Mouse (Mus musculus): ENCODE data around the gene Fam20b. TPM values are rescaled to one million over a fixed set of nuclear protein-coding genes. Genes with fewer than 3 reads are reported as not detected.
"Not testable (repeated sequence)": the region's sequence is repeated elsewhere in the genome, so short reads cannot be mapped to it uniquely, and the experiment has no call there.

Fam20b gene
- total RNA-seq, 2 experiments from 2014 or later, result 47.9 to 58.3 TPM

DNA sequence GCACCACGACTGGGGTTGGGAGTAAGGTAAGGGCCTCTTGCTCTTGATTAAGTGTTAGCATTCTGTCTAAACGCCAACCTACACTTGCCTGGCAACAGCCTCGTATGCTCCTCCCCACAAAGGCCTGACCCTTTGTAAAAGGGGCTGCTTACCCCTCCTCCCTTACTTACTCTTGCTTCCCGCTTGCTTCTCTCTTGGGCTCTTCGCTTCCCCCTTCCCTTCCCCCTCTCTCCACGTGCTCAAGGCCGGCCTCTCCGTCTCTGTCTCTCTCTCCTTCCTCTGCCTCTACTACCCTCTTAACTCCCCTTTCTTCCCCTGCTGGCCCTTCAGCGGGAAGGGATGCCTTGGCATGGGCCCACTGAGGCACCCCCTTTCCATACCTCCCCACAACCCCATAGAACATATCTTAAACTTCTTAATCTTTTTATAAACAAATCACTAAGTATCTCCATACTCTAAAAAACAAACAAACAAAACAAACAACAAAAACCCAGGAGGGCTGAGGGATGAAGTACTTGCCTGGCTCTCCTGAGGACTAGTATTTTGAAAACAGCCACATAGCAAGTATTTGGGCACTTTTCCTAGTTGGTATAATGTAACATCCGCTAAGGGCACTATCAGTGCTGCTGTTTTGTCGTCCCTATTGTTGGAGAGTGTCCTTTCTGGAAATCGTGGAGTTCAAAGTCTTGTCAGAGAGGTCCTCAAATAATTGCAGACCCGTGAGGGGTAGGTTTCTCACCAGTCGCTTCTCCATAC, 46.0 kb downstream of the Fam20b start:
- peak in 1 of 2 experiments; percentile 39 for DNase-seq

DNA sequence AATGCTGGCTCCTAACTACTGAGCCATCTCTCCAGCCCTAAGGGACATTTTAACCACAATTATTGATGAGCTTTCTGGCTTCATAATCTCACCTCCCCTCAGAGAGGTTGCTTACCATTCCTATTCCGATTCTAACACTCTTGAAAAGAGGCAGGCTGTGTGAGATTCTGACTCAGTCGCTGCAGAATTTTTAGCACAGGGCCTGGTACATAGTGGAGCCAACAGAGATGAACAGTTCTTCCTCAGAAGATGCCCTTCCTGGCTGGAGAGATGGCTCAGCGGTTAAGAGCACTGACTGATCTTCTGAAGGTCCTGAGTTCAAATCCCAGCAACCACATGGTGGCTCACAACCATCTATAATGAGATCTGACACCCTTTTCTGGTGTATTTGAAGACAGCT, 47.0 kb downstream of the Fam20b start:
- DNase-seq, result no peak

DNA sequence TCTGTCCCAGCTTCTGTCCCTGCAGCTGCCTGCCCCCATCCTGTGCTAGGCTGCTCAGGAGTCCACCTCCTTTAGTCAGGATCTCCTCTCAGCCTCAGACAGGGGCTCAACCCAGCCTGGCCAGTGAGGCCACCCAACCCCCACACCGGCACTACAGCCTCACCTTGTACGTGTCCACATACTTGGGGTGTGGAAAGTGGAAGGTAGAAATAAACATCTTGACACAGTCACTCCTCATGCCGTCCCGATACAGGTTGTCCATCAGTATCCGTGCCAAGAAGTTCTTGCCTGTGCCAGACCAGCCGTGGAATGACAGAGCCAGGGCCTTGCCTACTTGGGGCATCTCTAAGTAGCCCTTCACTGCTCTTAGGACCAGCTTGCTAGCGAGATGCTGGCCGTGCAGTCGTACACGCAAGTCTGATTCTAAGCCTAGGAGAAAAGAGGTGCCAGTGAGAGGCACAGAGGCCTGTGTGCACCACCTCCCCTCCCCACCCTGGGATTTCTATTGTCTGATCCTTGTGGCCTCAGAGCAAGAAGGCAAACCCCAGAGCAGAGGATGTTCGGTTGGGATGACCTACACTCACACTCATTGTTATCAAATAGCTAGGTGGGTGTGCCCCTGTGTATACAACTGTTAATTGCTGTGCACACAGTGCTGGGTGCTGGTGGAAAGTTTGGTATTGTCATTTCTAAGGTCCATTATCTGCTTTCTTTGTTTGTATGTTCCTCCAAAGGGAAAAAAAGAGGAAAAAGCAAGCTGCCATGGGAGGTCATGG, 49.5 kb downstream of the Fam20b start:
- no peak for DNase-seq

DNA sequence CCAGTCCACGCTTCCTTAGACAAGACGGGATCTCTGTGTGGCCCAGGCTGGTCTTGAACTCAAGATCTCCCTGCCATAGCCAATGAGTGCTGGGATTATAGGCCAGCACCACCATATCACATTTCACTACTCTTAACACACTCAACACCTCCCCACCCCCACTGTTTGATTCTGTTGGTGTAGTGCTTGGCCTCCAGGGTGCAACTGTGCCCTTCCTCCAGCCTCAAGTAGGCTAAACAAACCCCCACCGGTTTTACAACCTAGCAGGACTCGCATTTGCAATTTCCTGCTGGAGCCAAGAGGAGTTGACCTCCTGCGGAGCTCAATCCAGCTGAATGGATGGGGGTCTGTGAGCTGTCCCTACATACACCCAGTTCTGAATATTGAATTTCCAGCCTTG, 50.3 kb downstream of the Fam20b start:
- DNase-seq, result no peak

DNA sequence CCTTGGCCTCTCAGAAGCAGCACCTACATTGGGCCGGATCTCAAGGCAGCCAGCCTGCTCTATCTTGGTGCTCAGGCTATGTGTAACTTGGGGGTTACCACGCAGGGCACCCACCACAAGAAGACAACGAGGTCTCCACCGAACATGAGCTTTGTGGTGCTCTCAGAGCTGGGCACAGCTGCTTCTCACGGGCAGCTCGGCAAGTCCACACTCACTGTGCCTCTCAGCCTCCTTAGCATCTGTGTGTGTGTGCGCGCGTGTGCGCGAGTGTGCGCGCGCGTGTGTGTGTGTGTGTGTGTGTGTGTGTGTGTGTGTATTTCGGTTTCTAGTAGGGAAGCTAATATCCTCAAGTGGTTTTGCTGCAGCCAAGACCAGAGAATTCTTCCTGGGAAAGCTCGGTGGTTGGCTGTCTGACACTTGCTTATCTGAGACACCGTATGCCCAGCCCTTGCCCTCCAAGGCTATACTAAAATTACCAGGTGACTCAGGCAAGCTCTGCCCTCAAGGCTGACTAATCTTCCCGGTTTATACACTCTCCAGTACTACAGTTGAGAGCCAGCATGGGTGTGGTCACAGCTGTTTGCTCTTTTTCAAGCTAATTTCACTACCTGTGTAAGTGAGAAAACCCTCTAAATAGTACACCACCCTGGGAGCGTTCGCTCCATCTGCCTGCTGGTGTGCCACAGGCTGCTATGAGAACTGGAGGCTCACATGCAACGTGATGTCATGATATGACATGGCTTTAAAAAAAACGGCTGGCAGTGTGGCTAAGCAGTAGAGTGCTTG, 51.6 kb downstream of the Fam20b start:
- DNase-seq, result peak; percentile 55 to 59

DNA sequence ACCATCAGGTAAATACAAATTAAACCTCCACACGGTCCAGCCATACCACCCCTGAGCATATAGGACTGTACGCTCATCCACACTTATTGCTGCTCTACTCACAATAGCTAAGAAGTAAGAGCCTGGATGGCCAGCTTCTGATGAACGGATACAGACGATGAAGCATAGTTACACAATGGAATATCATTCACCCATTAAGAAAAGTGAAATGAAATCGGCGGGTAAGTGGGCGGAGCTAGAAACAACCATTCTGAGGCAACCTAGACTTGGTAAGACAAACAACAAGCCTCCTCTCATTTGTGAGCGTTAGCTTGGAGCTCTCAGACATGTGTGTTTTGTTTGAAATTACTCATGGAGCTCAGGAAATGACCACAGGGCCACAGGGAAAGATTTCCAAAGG, 53.1 kb downstream of the Fam20b start:
- DNase-seq, result no peak

DNA sequence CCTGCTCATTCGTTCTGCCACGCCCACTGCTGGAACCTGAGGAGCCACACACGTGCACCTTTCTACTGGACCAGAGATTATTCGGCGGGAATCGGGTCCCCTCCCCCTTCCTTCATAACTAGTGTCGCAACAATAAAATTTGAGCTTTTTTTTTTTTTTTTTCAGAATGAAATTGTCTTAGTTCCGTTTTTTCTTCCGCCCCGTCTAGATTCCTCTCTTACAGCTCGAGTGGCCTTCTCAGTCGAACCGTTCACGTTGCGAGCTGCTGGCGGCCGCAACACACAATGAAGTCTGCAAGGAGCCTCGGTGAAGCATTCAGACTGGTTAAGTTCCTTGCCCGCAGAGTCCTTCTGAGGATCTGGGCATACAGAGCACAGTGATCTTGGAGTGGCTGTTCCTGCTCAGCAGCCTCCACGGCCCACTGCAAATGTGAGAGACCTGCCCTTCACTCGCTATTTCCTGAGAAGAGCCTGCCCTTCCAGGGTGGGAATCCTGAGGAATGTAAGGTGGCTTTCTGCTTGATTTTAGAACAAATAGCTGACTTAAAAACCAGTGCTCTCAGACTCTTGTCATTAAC, 58.1 kb downstream of the Fam20b start:
- not testable (repeated sequence) for DNase-seq

DNA sequence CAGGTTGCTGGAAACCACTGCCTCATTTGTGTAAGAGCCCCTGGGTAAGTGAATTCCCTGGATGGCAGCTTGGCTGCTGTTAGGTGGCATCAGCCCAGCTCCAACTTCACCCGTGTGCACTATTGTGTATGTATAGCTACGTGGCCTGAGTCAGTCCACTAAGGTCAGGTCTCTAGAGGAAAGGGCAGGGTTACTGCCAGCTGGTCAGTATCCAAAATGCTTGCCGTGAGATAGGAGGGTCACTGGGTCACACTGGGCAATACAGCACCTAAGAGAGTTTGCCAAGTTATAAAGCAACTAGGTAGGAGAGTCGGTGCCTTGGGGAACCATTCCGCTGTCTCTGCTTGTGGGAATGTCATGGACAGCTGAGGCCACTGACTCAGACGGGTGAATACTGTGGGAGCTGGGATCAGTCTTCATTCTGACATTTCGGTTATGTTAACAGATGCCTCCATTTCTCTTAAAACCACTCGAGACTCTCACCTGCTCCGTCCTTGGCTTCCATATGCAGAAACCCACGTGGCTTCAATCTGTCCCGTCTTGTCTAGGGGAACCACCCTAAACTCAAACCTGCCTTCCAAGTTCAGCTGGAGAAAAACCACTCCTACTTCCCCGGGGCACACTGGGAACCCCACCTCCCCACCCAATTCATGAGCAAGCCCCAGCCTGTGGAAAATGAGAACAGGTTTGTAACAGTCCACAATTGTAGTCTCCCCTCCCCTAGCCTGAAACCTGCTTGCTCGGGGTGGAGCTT, 58.8 kb downstream of the Fam20b start:
- DNase-seq, result peak; percentile 53 to 62

DNA sequence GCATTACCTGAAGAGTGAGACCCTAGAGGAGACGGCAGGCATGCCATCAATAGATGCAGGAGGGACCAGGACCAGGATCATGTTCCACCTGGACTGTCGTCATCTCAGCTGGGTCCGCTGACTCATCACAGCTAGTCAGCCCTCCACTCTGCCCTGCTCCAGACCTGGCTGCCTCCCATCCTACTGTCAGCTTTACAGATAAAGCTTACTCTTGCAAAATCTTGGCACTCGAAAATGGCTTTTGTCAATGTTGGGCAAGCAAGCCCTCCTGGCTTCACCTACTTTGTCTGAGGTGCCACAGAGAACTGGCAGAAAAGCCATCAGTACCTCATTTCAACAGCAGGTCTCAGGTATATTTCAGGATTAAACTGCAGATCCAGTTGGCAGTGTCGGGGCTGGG, 60.2 kb downstream of the Fam20b start:
- DNase-seq, result peak; percentile 61 to 71

DNA sequence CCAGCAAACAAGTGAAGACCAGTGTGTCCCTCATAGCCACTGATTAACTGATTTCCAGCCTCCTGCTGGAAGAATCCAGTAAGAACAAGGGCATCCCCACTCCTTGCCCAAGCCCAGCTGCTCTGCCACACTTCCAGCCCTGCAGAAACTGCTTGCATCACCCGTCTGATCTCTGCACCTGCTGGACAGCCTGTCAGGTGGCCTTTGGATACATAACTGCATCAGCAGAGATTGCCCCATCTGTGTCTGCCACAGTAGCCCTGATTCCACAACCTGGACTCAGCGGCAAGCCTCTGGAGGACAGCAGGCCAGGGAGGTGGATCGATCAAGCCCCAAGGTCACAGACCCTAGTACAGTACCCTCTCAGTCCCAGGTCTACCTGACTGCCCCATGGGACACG, 61.4 kb downstream of the Fam20b start:
- DNase-seq, result no peak

DNA sequence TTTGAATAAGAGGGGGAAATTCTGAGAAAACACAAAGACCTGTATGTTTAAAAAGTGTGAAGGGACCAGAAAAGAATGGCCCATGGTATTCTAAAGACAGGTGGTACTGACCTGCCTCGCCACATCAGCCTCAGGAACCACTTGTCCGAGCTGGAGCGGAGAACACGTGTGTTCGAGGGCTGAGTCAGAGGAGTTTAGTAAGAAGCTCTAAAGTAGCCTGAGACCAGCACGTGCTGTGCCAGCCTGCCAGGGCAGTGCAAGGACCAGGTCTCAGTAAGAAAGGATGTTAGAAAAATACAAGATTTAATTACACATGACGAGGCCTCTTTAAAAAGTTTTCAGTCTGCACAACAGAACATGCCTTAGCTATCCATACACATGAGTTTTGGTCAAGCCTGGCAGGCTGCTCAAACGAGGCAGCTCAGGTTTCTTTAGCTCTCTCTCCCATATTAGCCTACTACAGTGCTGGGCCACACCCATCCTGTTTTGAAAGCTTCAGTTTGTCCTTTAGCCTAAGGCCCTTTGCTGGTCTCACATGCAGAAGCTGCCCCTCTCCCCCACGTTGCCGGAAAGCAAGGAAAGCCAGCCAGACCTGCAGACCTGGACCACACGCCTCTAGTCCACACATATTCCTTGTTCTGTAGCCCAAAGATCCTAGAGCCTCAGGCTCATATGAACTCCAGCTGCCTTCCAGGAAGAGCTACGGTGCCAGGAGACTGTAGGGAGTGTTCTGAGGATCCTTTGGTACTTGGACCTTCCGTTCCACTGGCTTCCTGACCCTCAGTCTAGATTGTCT, 64.0 kb downstream of the Fam20b start:
- DNase-seq, result no peak

DNA sequence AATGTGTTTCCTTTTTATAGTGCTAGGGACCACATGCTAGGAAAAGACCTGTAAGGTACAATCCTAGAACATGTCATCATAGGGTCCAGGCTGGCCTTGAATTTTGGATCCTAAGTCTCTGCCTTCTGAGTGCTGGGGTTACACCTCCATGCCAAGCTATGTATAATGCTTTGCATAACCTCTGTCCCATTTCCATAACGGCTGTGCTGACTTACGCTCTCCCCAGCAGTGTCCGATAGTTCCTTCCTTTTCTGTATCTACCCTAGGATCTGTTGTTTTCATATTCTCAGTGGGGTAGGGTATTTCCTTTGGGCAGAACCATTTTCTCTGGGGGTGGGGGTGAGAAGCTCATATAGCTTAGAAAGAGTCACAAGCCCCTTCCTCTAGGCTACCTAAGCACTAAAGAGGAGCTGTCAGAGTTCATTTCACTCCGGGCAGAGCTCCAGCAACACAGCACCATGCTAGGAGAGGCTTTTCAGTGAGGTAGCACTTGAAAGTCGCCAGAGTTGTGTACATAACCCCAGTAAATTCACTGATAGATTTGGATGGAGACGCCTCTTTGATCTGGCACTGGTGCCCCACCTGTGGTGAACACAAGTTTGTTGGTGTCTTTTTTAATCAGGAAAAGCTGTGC, 66.6 kb downstream of the Fam20b start:
- DNase-seq, result no peak

DNA sequence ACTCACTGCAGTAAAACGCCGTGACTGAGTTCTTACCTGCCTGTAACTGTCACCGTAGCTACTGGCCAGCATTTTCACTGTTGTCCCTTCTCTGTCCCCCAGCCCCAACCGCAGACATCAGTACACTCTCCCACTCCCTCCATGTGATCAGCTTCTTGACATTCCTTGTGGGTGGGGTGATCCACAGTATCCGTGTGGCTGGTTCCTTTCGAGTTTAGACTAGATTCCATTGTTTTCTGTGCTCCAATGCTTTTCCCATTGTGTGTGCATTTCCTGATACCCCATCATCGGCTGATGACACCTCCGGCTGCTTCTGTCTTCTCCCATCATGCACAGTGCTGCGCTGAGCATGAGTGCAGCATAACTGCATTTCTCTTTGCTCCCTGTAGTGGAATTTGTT, 68.3 kb downstream of the Fam20b start:
- DNase-seq, result no peak

DNA sequence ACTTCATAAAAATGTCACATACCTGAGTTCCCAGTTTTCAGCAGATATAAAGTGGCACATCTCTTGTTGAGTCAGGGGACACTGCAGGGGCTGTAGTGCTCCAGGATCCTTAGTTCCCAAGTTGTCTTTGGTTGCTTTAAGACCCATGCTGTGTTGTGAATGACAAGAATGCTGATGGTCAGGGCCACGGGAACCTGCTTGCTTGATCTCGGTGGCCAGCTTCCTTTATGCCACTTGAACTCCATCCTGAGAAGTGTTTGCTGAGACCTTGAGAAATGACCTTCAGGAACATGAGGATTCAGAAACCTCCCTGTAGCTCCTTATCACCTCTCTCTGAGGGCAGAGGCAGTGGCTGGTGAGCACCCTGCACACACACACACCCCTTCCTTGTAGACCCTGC, 70.2 kb downstream of the Fam20b start:
- no peak for DNase-seq

DNA sequence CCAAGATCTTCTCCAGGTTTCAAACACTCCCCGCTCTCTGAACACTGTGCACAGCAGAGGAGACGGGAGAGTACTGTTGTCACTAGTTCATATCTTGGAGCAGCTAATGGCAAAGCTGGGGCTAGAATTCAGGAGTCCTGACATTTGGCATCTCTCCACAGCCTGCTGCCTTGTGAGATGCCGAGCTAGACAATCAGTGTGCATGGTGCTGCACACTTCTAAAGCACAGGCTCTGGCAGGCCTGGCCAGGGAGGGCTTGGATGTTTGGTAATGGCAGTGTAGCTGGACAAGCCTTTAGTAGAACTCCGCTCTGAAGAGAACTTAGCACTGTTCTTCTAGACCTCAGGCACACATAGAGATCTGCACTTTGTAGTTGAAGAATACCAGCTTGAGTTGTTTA, 72.9 kb downstream of the Fam20b start:
- no peak for DNase-seq

DNA sequence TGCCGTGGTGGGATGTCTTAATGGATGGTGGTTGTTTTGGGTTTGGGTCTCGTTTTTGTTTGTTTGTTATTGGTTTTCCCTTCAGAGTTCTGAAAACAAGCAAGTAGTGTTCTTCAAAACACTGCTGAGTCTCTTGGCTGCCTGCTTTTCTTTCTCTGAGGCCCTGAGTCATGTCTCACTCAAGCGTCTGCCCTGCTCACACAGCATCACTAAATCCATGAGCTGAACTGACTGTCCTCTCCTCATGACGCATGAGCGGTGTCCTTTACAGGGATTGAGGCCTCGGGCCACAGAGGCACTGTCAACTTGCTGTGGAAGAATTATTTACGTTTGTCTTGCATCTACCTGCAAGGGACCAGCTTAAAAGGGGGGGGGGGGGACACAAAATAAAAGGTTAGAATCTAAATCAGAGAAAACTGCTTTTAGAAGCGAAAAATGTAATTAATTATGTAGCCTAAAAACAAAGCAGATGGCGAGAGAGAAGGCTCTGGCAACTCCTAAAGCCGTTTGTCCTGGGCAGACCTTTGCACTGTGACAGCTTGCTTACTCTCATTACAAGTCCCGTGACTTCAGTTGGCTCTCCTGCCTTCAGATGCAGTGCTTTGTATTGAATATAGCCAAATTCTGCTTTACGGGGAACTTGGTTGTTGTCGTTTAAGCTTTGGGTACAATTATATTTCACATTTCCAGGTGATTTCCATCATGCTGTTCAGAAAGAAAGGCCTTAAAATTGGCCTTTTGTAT, 73.9 kb downstream of the Fam20b start:
- peak in 1 of 2 experiments; percentile 50 for DNase-seq

DNA sequence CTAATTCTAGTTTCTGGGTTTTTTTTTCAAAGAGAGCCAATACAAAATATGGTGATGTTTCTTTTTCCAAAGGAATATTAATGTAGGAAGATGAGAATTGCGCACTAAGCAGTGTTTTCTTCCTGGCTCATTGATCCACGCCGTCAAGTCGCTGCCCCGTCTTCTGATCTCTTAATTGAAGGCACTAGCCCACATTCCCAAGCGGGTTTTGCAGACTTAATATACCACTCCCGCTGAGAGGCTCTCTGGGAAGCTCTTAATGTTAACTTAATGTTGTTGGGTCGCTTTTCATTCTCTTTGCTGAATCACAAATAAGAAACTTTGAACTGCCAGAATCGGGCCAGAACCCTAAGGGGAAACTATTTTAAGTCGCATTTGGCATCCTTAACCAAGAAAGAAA, 74.8 kb downstream of the Fam20b start:
- no peak for DNase-seq

DNA sequence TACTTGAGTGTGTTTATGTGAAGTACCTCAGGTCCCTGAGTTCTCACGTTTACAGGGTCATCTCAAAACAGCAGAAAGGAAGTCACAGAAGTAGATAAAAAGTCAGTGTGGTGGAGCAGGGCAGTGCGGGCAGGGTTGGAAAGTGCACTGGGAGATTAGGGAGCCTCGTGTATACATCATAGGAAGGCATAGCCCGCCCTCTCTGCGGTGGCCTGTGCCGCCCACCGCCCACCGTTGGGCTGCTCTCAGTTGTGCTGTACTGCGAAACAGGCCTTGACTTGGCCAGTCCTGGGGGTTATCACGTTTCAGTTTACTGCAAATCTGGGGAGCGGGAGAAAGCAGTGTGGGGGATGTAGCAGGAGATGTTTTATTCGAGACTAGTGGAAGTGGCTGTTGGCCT, 76.1 kb downstream of the Fam20b start:
- DNase-seq, result no peak

DNA sequence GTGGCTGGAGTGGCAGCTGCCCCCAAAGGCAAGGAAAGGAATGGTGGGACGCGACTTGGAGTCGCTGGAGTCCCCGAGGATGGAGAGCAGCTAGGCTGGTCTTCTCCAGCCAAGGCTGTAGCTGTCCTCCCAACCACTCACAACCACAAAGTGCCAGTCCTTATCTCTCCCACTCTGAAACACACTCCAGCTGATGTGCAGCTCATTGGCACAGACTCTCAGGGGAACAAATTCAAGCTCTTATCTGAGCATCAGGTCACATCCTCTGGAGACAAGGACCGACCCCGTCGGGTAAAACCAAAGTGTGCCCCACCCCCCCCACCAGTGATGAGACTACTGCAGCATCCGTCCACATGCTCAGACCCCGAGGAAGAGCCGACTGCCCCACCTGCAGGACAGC, 77.1 kb downstream of the Fam20b start:
- no peak for DNase-seq

DNA sequence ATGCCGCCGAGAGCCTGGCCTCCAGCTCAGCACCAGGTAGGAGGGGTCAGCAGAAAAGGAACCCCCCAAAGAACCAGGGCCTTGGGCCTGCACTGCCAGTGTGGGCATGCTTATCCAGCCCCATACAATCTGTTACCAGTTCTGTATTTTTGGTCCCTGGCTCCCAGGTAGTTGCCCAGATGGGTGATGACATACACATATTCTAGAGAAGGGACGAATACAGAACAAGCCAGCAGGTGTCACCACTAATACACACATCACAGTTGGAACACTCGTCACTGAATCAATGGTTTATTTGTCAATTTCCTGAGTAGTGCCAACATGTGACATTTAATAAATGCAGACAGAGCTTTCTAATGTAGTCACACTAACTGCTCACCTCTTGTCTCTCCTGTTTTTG, 78.3 kb downstream of the Fam20b start:
- DNase-seq, result no peak

All from adrenal gland, postnatal 36 days (tissue).